Mouse (Mus musculus): ENCODE measurements at regions not wholly inside any gene's neighbourhood (a gene's known extent, or its start where the extent isn't known, plus 50 kb on each side); places are given as distances from the start of the nearest gene placed in this dataset.

DNA sequence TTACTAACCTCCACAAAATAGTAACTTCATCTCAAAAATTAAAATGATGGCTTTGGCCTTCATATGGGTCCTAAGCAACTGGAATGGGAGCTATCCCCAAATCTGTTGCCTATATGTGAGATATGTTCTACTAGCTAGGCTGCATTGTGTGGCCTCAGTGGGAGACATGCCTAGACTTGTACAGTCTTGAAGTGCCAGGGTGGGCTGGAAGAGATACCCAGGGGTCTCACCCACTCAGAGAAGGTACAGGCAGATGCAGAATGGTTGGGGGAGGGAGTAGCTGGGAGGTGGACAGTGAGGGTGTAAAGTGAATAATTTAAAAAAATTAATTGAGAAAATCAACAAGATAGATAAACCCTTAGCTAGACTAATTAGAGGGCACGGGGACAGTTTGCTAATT lies 106.9 kb upstream of the Ahr start:
- TF ChIP-seq POLR2A (IDR thresholded peaks at IDR 0.05; ENCODE audit: control insufficient read depth, extremely low read depth, insufficient read depth, low read length, poor library complexity): no peak
- TF ChIP-seq CTCF (IDR thresholded peaks at IDR 0.05; ENCODE audit: borderline replicate concordance, control insufficient read depth, extremely low read depth, insufficient read depth, low read length, poor library complexity): no peak
